Mouse (Mus musculus): ENCODE results near the gene Prr29. TPM values are rescaled to one million over a fixed set of nuclear protein-coding genes. Genes with fewer than 3 reads are reported as not detected.
"Not testable (repeated sequence)": the region's sequence is repeated elsewhere in the genome, so short reads cannot be mapped to it uniquely, and the experiment has no call there.

Prr29 gene
- polyA plus RNA-seq, 1 experiment = not detected

DNA sequence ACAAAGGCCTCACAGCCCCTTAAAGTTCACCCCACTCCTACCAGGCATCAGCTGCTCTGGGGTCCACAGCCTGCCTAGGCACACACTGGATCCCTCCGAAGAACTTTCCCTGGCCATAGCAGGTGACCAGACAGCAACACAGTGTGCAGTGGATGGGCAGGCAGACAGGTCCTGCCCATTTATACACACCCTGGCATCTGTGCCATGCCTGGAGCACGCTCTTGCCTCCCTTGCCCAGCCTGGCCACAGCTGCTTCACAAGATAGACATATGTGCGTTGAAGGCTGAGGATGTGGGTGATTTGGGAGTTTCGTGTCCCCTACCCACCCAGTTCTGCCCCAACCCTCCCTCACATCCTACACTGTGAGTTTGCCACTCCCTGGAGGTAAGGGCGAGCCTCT is 27.2 kb upstream of the Prr29 start:
- no peak overlapping the region for H3K27ac ChIP-seq (ENCODE audit: insufficient read depth, low read length)

DNA sequence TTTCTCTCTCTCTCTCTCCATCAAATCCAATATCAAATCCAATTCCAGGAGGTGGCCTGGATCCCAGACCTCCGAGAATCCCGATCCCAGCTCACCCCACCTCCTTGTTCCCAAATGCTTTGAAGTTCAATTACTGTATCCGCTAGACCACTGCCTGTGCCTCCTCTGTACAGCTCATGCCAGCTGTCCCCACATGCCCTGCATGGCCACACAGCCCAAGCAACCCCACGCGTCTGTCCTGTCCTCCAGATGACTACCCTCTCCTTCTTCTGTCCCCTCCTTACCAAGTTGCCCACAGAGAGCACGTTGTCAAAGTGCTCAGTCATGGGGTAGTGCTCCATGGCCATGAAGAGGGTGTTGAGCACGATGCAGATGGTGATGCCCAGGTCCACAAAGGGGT is 26.4 kb upstream of the Prr29 start:
- Histone ChIP-seq H3K4me1 (ENCODE audit: control insufficient read depth, insufficient read depth, low read length) (no peaks in the 10 kb centered on the region), H3K27ac (ENCODE audit: insufficient read depth, low read length) (no peak overlapping the region), H3K27me3 (ENCODE audit: control insufficient read depth, insufficient read depth, low read length, poor library complexity, severe bottlenecking) (no peaks in the 10 kb centered on the region), H3K9ac (ENCODE audit: low read depth, poor library complexity, severe bottlenecking) (no peak overlapping the region), H3K36me3 (ENCODE audit: control insufficient read depth, insufficient read depth, low read length, poor library complexity, severe bottlenecking) (no peaks in the 10 kb centered on the region), H3K4me3 (ENCODE audit: low read depth, low read length) (no peak overlapping the region), H3K9me3 (replicated peaks; ENCODE audit: control insufficient read depth, insufficient read depth, low read length, poor library complexity, severe bottlenecking) (no peaks in the 10 kb centered on the region)
- TF ChIP-seq CTCF (IDR thresholded peaks at IDR 0.05; ENCODE audit: low read depth, low read length) (no peak), POLR2A (IDR thresholded peaks at IDR 0.05; ENCODE audit: insufficient read depth, low read length) (no peak)

More for the DNA sequence above, 27.2 kb upstream of the Prr29 start:
- H3K4me3 ChIP-seq (ENCODE audit: low read depth, low read length) = no peak overlapping the region
- H3K27me3 ChIP-seq (ENCODE audit: control insufficient read depth, insufficient read depth, low read length, poor library complexity, severe bottlenecking) = no peaks in the 10 kb centered on the region
- TF ChIP-seq POLR2A (IDR thresholded peaks at IDR 0.05; ENCODE audit: insufficient read depth, low read length) (no peak), EP300 (IDR thresholded peaks at IDR 0.05; ENCODE audit: insufficient read depth, low read depth, low read length) (no peak), CTCF (IDR thresholded peaks at IDR 0.05; ENCODE audit: low read depth, low read length) (no peak)
- H3K4me1 ChIP-seq (ENCODE audit: control insufficient read depth, insufficient read depth, low read length) = no peaks in the 10 kb centered on the region
- H3K36me3 ChIP-seq (ENCODE audit: control insufficient read depth, insufficient read depth, low read length, poor library complexity, severe bottlenecking) = no peaks in the 10 kb centered on the region
- no peak overlapping the region for H3K9ac ChIP-seq (ENCODE audit: low read depth, poor library complexity, severe bottlenecking)
- no peaks in the 10 kb centered on the region for H3K9me3 ChIP-seq (replicated peaks; ENCODE audit: control insufficient read depth, insufficient read depth, low read length, poor library complexity, severe bottlenecking)

DNA sequence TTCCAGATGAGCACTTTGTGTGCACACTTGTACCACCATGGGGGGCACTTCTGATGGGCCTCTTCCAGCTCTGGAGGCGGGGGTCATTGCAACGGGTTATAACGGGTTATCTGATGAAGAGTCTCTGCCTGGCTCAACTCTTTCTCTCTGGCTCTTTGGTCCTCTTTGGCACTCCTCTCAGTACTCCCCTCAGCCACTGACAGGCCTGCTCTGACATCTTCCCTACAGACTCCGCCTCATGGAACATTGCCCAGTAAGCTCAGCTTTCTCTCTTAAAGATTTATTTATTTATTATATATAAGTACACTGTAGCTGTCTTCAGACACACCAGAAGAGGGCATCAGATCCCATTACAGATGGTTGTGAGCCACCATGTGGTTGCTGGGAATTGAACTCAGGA is 25.9 kb upstream of the Prr29 start:
- not testable (repeated sequence) for H3K9ac ChIP-seq (ENCODE audit: low read depth, poor library complexity, severe bottlenecking); H3K4me3 ChIP-seq (ENCODE audit: low read depth, low read length); H3K4me1 ChIP-seq (ENCODE audit: control insufficient read depth, insufficient read depth, low read length); H3K27ac ChIP-seq (ENCODE audit: insufficient read depth, low read length); H3K27me3 ChIP-seq (ENCODE audit: control insufficient read depth, insufficient read depth, low read length, poor library complexity, severe bottlenecking); H3K9me3 ChIP-seq (replicated peaks; ENCODE audit: control insufficient read depth, insufficient read depth, low read length, poor library complexity, severe bottlenecking); H3K36me3 ChIP-seq (ENCODE audit: control insufficient read depth, insufficient read depth, low read length, poor library complexity, severe bottlenecking)

DNA sequence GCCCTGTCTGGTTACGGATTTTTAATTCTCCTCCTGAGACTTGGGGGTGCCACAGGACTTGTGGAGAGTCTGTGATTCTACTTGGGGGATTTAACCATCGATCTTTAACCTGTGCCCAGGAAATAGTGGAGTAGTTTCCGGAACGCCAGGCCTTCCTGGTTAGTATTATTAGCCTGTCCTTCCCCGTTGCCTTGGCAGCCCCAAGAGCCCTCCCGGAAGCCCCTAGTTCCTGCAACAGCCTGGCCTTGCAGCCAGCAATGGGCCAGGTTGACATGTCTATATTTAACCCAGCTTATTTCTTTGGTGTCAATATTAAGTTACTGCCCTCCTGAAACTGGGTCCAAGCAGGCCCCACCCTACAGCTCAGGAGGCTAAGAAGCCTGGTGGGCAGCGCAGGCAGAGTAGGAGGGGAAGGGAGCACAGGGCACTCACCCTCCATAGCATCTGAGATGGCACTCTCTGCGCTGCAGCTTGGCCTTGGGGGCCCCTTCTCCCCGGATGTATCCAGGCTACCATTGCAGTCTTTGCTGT is 24.2 kb upstream of the Prr29 start:
- no peak overlapping the region for H3K27ac ChIP-seq (ENCODE audit: insufficient read depth, low read length)
- H3K9ac ChIP-seq (ENCODE audit: low read depth, poor library complexity, severe bottlenecking) = no peak overlapping the region
- no peak overlapping the region for H3K4me3 ChIP-seq (ENCODE audit: low read depth, low read length)
- H3K27me3 ChIP-seq (ENCODE audit: control insufficient read depth, insufficient read depth, low read length, poor library complexity, severe bottlenecking) = no peaks in the 10 kb centered on the region
- H3K4me1 ChIP-seq (ENCODE audit: control insufficient read depth, insufficient read depth, low read length) = no peaks in the 10 kb centered on the region
- no peaks in the 10 kb centered on the region for H3K9me3 ChIP-seq (replicated peaks; ENCODE audit: control insufficient read depth, insufficient read depth, low read length, poor library complexity, severe bottlenecking)
- H3K36me3 ChIP-seq (ENCODE audit: control insufficient read depth, insufficient read depth, low read length, poor library complexity, severe bottlenecking) = no peaks in the 10 kb centered on the region
- TF ChIP-seq POLR2A (IDR thresholded peaks at IDR 0.05; ENCODE audit: insufficient read depth, low read length) (no peak), CTCF (IDR thresholded peaks at IDR 0.05; ENCODE audit: low read depth, low read length) (no peak), EP300 (IDR thresholded peaks at IDR 0.05; ENCODE audit: insufficient read depth, low read depth, low read length) (no peak)

DNA sequence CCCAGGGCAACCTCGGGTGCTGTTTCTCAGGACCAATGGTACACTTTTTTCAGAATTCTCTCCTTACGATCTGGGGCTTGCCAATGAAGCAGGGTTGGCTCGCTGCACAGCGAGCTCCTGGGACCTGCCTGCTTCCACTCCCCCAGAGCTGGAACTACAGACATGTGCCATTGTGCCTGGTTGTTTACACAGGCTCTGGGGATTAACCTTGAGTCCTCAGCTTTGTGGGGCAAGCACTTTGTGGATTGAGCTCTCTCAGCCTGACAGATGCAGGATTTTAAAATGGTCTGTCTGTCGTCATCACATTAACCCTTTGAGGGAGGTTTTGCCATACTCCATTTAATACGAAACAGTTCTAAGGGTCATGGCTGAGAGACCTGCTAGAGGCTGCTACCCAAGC is 20.4 kb upstream of the Prr29 start:
- Histone ChIP-seq H3K9ac (ENCODE audit: low read depth, poor library complexity, severe bottlenecking) (no peak overlapping the region), H3K9me3 (replicated peaks; ENCODE audit: control insufficient read depth, insufficient read depth, low read length, poor library complexity, severe bottlenecking) (no peaks in the 10 kb centered on the region), H3K27ac (ENCODE audit: insufficient read depth, low read length) (no peak overlapping the region)

DNA sequence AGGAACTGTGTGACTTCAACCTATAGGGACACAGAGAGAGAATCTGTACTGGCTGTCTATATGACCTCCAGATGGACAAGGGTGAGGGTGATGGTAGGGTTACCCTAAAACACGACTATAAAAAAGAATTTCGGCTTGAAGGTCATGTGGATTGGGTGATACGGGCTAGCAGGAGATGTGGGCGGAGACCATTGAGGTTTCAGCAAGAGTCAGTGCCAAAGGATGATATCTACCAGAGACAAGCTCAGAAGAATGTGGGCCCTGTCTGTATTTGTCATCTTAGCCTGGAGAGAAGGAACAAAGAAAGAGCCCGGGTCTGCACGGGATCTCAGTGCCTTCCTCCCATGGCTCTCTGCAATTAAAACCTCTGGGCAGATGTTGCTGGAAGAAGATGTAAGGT is 15.5 kb upstream of the Prr29 start:
- H3K4me1 ChIP-seq (ENCODE audit: control insufficient read depth, insufficient read depth, low read length) = no peaks in the 10 kb centered on the region
- H3K27me3 ChIP-seq (ENCODE audit: control insufficient read depth, insufficient read depth, low read length, poor library complexity, severe bottlenecking) = no peaks in the 10 kb centered on the region
- H3K36me3 ChIP-seq (ENCODE audit: control insufficient read depth, insufficient read depth, low read length, poor library complexity, severe bottlenecking) = no peaks in the 10 kb centered on the region
- TF ChIP-seq CTCF (IDR thresholded peaks at IDR 0.05; ENCODE audit: low read depth, low read length) (no peak), POLR2A (IDR thresholded peaks at IDR 0.05; ENCODE audit: insufficient read depth, low read length) (no peak), EP300 (IDR thresholded peaks at IDR 0.05; ENCODE audit: insufficient read depth, low read depth, low read length) (no peak)
- H3K9me3 ChIP-seq (replicated peaks; ENCODE audit: control insufficient read depth, insufficient read depth, low read length, poor library complexity, severe bottlenecking) = no peaks in the 10 kb centered on the region
- no peak overlapping the region for H3K9ac ChIP-seq (ENCODE audit: low read depth, poor library complexity, severe bottlenecking)
- no peak overlapping the region for H3K27ac ChIP-seq (ENCODE audit: insufficient read depth, low read length)
- H3K4me3 ChIP-seq (ENCODE audit: low read depth, low read length) = no peak overlapping the region

More for the DNA sequence above, 20.4 kb upstream of the Prr29 start:
- Histone ChIP-seq H3K36me3 (ENCODE audit: control insufficient read depth, insufficient read depth, low read length, poor library complexity, severe bottlenecking) (no peaks in the 10 kb centered on the region), H3K27me3 (ENCODE audit: control insufficient read depth, insufficient read depth, low read length, poor library complexity, severe bottlenecking) (no peaks in the 10 kb centered on the region), H3K4me1 (ENCODE audit: control insufficient read depth, insufficient read depth, low read length) (no peaks in the 10 kb centered on the region), H3K4me3 (ENCODE audit: low read depth, low read length) (no peak overlapping the region)
- no peak for TF ChIP-seq POLR2A (IDR thresholded peaks at IDR 0.05; ENCODE audit: insufficient read depth, low read length)
- TF ChIP-seq EP300 (IDR thresholded peaks at IDR 0.05; ENCODE audit: insufficient read depth, low read depth, low read length) = no peak
- TF ChIP-seq CTCF (IDR thresholded peaks at IDR 0.05; ENCODE audit: low read depth, low read length) = no peak

Measured in ES-Bruce4 (cell line).